Mouse (Mus musculus): ENCODE results near the gene Mast2. TPM values are rescaled to one million over a fixed set of nuclear protein-coding genes. Genes with fewer than 3 reads are reported as not detected.

Mast2 gene
- polyA plus RNA-seq (2014; fragmentation: Nextera tagmentation; extraction: Ambion mirVana) = 23.4 and 28.2 TPM in 2 replicates

DNA sequence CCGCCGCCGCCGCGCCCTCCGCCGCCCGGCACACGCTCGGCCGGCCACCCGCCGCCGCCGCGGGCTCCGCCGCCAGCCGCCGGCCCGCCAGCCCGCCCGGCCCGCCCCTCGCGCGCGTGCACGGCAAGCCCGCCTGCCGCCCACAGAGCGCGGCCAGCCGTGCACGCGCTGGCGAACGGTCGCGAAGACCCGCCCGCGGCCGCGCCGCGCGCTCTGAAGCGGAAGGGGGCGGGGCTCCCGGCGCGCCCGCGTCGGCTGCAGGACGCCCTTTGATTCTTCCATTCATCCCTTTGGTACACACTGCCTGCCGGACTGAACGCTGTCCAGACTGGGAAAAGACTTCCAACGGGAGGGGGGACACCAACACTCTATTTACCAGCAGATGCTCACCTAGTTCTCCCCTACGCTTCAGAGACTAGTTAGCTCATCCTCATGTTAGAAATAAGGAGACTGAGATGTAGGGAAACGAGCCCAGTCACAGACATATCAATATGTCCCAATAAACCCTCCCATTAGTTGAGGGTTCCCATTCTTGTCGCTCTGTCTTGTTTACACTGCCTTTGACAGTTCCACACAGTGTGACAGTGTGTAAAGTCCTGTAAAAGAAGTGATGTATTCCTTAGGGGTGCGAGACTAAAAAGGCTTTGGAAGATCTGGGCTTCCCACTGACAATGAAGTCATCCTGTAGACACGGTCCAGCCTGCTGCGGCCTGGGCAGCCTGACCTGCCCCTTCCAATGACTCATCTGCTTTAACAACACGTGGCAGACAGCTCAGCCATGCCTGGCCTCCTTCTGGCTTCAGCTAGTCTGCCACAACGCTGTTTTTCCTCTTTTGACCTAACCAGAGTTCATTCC lies at the start of gene Mast2:
Mast2 (minus strand) TSS at position 58 of the 856 bp plus-strand sequence.
- 2% methylated on average over 62 of the region's 68 CpGs for WGBS (ENCODE audit: insufficient replicate concordance)
- H3K9ac ChIP-seq (ENCODE audit: low read depth, low read length) = peak within 1 kb of the TSS; percentile 94
- H3K36me3 ChIP-seq (ENCODE audit: control insufficient read depth, insufficient read depth, low read length) = no peaks in the 10 kb centered on the region
- peak; percentile 88 for ATAC-seq (replicated peaks; ENCODE audit: insufficient number of reproducible peaks, low FRiP score, low TSS enrichment)
- H3K9me3 ChIP-seq (replicated peaks; ENCODE audit: control insufficient read depth, low read length) = no peaks in the 10 kb centered on the region; the same call in 1 of the 2 replicates
- peak within 1 kb of the TSS; percentile 96 for H3K4me3 ChIP-seq (ENCODE audit: low read depth, low read length)
- H3K27ac ChIP-seq (ENCODE audit: low read depth, low read length) = peak within 1 kb of the TSS; percentile 92
- no peaks in the 10 kb centered on the region for H3K27me3 ChIP-seq (ENCODE audit: control insufficient read depth, insufficient read depth, low read length)
- H3K4me2 ChIP-seq = peak within 1 kb of the TSS; percentile 66
- peaks cover 7% of the 10 kb centered on the region; the same call in 1 of the 2 replicates for H3K4me1 ChIP-seq (ENCODE audit: control insufficient read depth, insufficient read depth, low read length)

DNA sequence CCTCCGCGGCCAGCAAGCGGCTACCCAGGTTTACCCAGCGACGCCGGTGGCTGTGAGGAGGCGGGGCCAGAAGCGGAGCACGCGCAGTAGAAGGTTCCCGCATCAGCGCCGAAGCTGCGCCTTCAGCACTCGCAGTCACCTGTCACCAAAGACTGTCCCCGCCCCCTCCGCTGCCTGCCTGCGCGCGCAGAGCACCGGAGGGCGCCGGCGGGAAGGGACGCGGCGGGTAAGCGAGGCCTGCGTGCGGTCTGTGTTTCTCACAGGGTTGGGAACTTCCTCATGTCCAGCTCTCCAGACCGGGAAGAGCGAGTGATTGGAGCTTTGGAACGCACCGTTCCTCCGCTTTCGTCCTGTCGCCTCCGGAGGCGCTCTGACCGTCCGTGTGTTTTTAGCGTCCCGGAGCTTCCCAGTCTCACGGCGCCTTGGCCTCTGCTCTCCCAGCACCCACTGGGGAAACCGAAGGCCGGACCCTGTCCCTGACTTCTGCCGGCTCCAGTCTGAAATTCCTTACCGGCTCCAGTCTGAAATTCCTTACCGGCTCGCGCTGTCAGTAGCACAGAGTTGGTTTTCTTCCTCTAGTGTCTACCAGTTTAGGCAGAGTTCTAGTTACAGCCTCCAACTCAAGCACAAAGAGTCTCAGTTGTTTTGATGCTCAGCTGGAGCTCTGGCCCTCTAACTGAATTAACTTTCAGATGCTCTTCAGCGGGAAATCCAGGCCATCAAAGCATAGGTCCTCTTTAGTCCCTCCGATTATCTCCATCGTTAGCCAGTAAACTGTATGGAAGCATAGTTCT lies 43.6 kb upstream of the Mast2 start, which contains the start of gene Ipp:
Ipp (plus strand) TSS at position 125 of the 794 bp plus-strand sequence.
- Histone ChIP-seq H3K9me3 (replicated peaks; ENCODE audit: control insufficient read depth, low read length) (no peaks in the 10 kb centered on the region), H3K36me3 (ENCODE audit: control insufficient read depth, insufficient read depth, low read length) (no peaks in the 10 kb centered on the region; the same call in 1 of the 2 replicates), H3K27ac (ENCODE audit: low read depth, low read length) (peak within 1 kb of the TSS; percentile 93), H3K4me3 (ENCODE audit: low read depth, low read length) (peak within 1 kb of the TSS; percentile 63), H3K4me1 (ENCODE audit: control insufficient read depth, insufficient read depth, low read length) (peaks cover 7% of the 10 kb centered on the region; the same call in 1 of the 2 replicates), H3K4me2 (peak within 1 kb of the TSS; percentile 76), H3K27me3 (ENCODE audit: control insufficient read depth, insufficient read depth, low read length) (no peaks in the 10 kb centered on the region), H3K9ac (ENCODE audit: low read depth, low read length) (peak within 1 kb of the TSS; percentile 85)
- peak; percentile 96 for ATAC-seq (replicated peaks; ENCODE audit: insufficient number of reproducible peaks, low FRiP score, low TSS enrichment)
- WGBS (ENCODE audit: insufficient replicate concordance) = under 1% methylated on average over 54 of the region's 55 CpGs

DNA sequence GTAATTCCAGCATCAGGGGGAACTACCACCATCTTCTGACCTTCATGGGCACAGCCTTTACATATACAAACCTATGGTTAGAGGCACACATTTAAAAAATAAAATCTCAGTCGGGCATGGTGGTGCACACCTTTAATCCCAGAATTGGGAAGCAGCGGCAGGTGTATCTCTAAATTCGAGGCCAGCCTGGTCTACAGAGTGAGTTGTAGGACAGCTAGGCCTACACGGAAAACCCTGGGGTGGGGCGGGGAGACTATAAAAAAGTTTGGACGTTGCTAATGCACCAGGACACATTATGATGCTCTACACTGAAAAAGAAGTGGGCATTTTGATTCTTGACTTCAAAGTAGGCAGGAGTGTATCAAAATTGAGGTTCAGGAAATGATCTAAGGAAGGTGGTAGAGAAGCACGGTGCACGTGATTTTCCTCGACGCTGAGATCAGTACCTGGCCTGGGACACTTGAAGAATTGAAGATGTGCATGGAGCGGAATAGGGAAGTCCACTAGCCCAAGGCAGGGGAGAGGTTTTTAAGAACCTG lies 43.0 kb upstream of the Mast2 start:
- peak overlapping the region; percentile 93 for H3K27ac ChIP-seq (ENCODE audit: low read depth, low read length)
- peaks cover 7% of the 10 kb centered on the region; the same call in 1 of the 2 replicates for H3K4me1 ChIP-seq (ENCODE audit: control insufficient read depth, insufficient read depth, low read length)
- H3K4me3 ChIP-seq (ENCODE audit: low read depth, low read length) = peak overlapping the region; percentile 63
- 22% methylated on average over 11 of the region's 11 CpGs for WGBS (ENCODE audit: insufficient replicate concordance)
- H3K4me2 ChIP-seq = peak overlapping the region; percentile 76
- ATAC-seq (replicated peaks; ENCODE audit: insufficient number of reproducible peaks, low FRiP score, low TSS enrichment) = 0 out of 2 replicates have a peak, but pooled peaks have one; percentile 8
- no peaks in the 10 kb centered on the region for H3K27me3 ChIP-seq (ENCODE audit: control insufficient read depth, insufficient read depth, low read length)
- no peaks in the 10 kb centered on the region; the same call in 1 of the 2 replicates for H3K36me3 ChIP-seq (ENCODE audit: control insufficient read depth, insufficient read depth, low read length)
- H3K9me3 ChIP-seq (replicated peaks; ENCODE audit: control insufficient read depth, low read length) = no peaks in the 10 kb centered on the region
- H3K9ac ChIP-seq (ENCODE audit: low read depth, low read length) = peak overlapping the region; percentile 85

DNA sequence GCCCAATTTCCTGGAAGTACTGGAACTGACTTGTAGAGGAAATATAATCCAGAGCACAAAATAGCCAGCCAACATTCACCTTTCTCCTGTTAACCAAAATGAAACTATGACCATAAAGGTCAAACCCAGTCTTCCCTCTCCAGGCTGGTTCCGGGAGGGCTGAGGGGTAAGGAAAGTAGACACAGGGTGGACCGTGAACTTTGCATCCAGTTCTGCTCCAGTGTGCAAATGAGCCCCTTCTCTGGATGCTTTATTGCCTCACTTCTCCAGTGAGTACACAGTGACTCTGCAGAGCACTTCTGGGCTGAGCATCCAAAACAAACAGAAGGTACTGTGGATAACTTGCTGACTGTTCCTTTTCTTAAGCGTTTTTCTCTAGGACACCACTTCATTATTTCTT lies 36.0 kb upstream of the Mast2 start:
- no peaks in the 10 kb centered on the region for H3K27me3 ChIP-seq (ENCODE audit: control insufficient read depth, insufficient read depth, low read length)

DNA sequence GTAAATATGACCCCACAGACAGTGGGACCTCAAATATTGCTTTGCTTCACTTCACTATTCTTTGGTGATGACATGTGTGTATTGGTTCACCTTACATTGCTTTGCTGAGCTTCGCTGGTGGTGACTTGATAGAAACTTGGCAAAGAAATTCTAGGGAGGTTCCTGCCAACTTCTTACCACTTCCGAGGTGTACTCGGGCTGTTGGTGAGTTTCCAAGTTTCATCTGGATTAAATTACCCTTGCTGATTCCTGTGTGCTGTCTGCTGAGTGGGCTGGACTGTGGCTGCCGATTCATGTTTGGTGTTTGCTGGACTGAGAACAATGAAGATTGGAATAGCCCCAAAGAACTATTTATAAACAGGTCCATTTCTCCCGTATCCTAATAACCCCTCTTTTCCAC lies 29.7 kb upstream of the Mast2 start:
- peaks cover 5% of the 10 kb centered on the region; the same call in 1 of the 2 replicates for H3K4me1 ChIP-seq (ENCODE audit: control insufficient read depth, insufficient read depth, low read length)
- ATAC-seq (replicated peaks; ENCODE audit: insufficient number of reproducible peaks, low FRiP score, low TSS enrichment) = no peak
- no peaks in the 10 kb centered on the region for H3K9me3 ChIP-seq (replicated peaks; ENCODE audit: control insufficient read depth, low read length)
- H3K4me3 ChIP-seq (ENCODE audit: low read depth, low read length) = no peak overlapping the region
- H3K36me3 ChIP-seq (ENCODE audit: control insufficient read depth, insufficient read depth, low read length) = no peaks in the 10 kb centered on the region
- H3K4me2 ChIP-seq = no peak overlapping the region
- H3K27me3 ChIP-seq (ENCODE audit: control insufficient read depth, insufficient read depth, low read length) = no peaks in the 10 kb centered on the region
- WGBS (ENCODE audit: insufficient replicate concordance) = 81% methylated on average over 5 of the region's 5 CpGs
- H3K27ac ChIP-seq (ENCODE audit: low read depth, low read length) = no peak overlapping the region
- H3K9ac ChIP-seq (ENCODE audit: low read depth, low read length) = no peak overlapping the region

More for the DNA sequence above, 36.0 kb upstream of the Mast2 start:
- H3K9me3 ChIP-seq (replicated peaks; ENCODE audit: control insufficient read depth, low read length) = no peaks in the 10 kb centered on the region
- WGBS (ENCODE audit: insufficient replicate concordance) = 67% methylated on average over 3 of the region's 3 CpGs
- H3K4me3 ChIP-seq (ENCODE audit: low read depth, low read length) = no peak overlapping the region
- H3K4me1 ChIP-seq (ENCODE audit: control insufficient read depth, insufficient read depth, low read length) = no peaks in the 10 kb centered on the region
- no peaks in the 10 kb centered on the region for H3K36me3 ChIP-seq (ENCODE audit: control insufficient read depth, insufficient read depth, low read length)
- H3K27ac ChIP-seq (ENCODE audit: low read depth, low read length) = no peak overlapping the region
- no peak overlapping the region for H3K9ac ChIP-seq (ENCODE audit: low read depth, low read length)
- no peak for ATAC-seq (replicated peaks; ENCODE audit: insufficient number of reproducible peaks, low FRiP score, low TSS enrichment)
- no peak overlapping the region for H3K4me2 ChIP-seq

DNA sequence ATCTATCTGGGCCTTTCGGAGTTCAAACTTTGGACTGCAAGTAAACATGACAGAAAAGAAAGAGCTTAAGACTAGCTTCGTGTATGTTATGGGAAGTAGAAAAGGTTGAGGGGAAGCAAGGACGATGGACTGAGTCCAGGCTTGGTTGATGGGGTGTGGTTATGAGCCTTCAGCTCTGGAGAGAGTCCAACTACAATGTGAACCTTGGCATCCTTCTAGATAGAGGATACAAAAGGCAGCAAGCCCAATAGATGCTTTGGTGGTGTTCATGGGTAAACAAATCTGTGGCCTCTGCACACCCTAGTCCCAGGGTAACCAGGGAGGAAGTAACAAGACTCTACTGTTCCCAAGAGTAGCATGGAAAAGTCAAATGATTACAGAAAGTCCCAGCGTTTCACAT lies 28.5 kb upstream of the Mast2 start:
- H3K4me2 ChIP-seq = no peak overlapping the region
- no peaks in the 10 kb centered on the region for H3K27me3 ChIP-seq (ENCODE audit: control insufficient read depth, insufficient read depth, low read length)
- H3K4me3 ChIP-seq (ENCODE audit: low read depth, low read length) = no peak overlapping the region
- no peak overlapping the region for H3K9ac ChIP-seq (ENCODE audit: low read depth, low read length)
- no peak overlapping the region for H3K27ac ChIP-seq (ENCODE audit: low read depth, low read length)
- H3K9me3 ChIP-seq (replicated peaks; ENCODE audit: control insufficient read depth, low read length) = no peaks in the 10 kb centered on the region
- ATAC-seq (replicated peaks; ENCODE audit: insufficient number of reproducible peaks, low FRiP score, low TSS enrichment) = no peak
- H3K4me1 ChIP-seq (ENCODE audit: control insufficient read depth, insufficient read depth, low read length) = peaks cover 5% of the 10 kb centered on the region; the same call in 1 of the 2 replicates
- H3K36me3 ChIP-seq (ENCODE audit: control insufficient read depth, insufficient read depth, low read length) = no peaks in the 10 kb centered on the region
- WGBS (ENCODE audit: insufficient replicate concordance) = 68% methylated on average over 4 of the region's 4 CpGs

DNA sequence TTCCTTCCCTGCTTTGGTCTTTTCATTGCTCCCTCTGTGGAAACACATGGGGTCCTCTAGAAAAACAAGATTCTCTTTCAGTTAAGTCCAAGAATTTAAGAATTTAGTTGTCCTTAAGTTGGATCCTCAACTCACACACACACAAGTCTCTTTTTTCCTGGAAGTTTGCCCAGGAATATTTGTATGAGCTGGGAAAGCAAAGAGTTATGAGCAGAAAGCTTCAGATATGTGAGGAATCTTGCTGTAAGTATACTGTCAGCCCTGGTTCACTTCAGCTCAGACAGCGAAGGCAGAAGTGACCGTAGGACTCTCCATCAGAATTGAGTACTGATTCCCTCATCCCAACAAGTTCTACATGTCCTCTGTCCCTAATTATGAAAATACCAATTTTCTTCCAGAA lies 27.9 kb upstream of the Mast2 start:
- H3K4me3 ChIP-seq (ENCODE audit: low read depth, low read length) = no peak overlapping the region
- no peaks in the 10 kb centered on the region for H3K9me3 ChIP-seq (replicated peaks; ENCODE audit: control insufficient read depth, low read length)
- no peaks in the 10 kb centered on the region for H3K36me3 ChIP-seq (ENCODE audit: control insufficient read depth, insufficient read depth, low read length)
- 64% methylated on average over 2 of the region's 2 CpGs for WGBS (ENCODE audit: insufficient replicate concordance)
- H3K4me1 ChIP-seq (ENCODE audit: control insufficient read depth, insufficient read depth, low read length) = peaks cover 5% of the 10 kb centered on the region; the same call in 1 of the 2 replicates
- no peak for ATAC-seq (replicated peaks; ENCODE audit: insufficient number of reproducible peaks, low FRiP score, low TSS enrichment)
- H3K27ac ChIP-seq (ENCODE audit: low read depth, low read length) = peak overlapping the region; percentile 31; the same call in 1 of the 2 replicates
- no peak overlapping the region for H3K4me2 ChIP-seq
- H3K27me3 ChIP-seq (ENCODE audit: control insufficient read depth, insufficient read depth, low read length) = no peaks in the 10 kb centered on the region
- no peak overlapping the region for H3K9ac ChIP-seq (ENCODE audit: low read depth, low read length)

DNA sequence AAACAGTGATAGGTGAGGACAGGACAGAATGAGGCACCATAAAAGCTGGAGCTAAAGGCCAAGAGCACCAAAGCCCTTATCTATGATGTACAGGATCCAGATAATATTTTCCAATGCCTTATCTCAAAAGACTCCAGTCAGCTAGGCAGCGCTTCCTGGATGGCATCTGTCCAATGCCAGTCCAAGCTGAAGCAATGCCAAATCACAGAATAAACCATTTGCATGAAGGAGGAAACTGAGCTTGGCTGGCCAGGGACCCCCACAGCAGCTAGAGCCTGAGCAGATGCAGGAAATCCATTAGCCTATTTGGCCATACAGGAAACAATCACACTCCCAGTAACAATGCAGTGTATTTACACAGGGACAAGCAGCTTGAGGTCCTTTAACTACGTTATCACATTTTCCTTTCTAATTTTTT lies 27.1 kb upstream of the Mast2 start:
- no peak overlapping the region for H3K4me3 ChIP-seq (ENCODE audit: low read depth, low read length)
- no peak overlapping the region for H3K9ac ChIP-seq (ENCODE audit: low read depth, low read length)
- peaks cover 5% of the 10 kb centered on the region; the same call in 1 of the 2 replicates for H3K4me1 ChIP-seq (ENCODE audit: control insufficient read depth, insufficient read depth, low read length)
- H3K36me3 ChIP-seq (ENCODE audit: control insufficient read depth, insufficient read depth, low read length) = no peaks in the 10 kb centered on the region
- ATAC-seq (replicated peaks; ENCODE audit: insufficient number of reproducible peaks, low FRiP score, low TSS enrichment) = peak; percentile 31; the same call in 1 of the 2 replicates
- H3K27ac ChIP-seq (ENCODE audit: low read depth, low read length) = peak overlapping the region; percentile 24; the same call in 1 of the 2 replicates
- WGBS (ENCODE audit: insufficient replicate concordance) = 38% methylated on average over 2 of the region's 2 CpGs
- no peaks in the 10 kb centered on the region for H3K27me3 ChIP-seq (ENCODE audit: control insufficient read depth, insufficient read depth, low read length)
- no peak overlapping the region for H3K4me2 ChIP-seq
- H3K9me3 ChIP-seq (replicated peaks; ENCODE audit: control insufficient read depth, low read length) = no peaks in the 10 kb centered on the region

Data from heart, embryonic 11.5 days (tissue).